In the genomic region with DNA sequence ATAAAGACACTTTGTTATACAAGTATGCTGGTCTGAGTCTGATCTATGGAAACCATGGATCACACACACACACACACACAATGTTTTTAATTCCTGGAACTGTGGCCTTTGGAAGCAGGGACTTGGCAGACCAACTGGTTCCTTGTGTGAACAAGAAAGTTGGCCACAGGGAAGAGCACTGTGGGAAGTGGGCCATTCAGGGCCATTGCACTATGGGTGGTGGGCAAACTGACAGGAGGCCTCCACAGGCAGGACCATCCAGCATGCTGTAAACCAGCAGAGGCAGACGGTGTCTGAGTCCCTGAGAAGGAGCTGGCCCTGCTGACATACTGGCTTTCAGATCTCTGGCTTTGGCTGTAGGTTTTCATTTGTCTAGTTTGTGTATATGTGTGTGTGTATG, we compare ENCODE assay signal across 21 mouse cellular contexts. TPM values are rescaled to one million over a fixed set of nuclear protein-coding genes. Genes with fewer than 3 reads are reported as not detected.
DNase-seq lines count a peak whose midpoint lies in the region; ATAC-seq lines count a peak whose summit lies in the region.
"Had no signal": no experiment of that assay in that cellular context is flagged by ENCODE, and none has a peak within 500 bp of the region (broad histone marks: within the 10 kb centered on the region; RNA-seq: fewer than 3 reads in every experiment).

No protein-coding gene starts in this region.

- no peaks in the 10 kb centered on the region for H3K27me3 ChIP-seq in hindbrain, embryonic 10.5 days (ENCODE audit: insufficient read depth, poor library complexity, severe bottlenecking)
- no peaks in the 10 kb centered on the region for H3K27me3 ChIP-seq in hindbrain, embryonic 14.5 days (ENCODE audit: control insufficient read depth, insufficient read depth, low read length)
- no peaks in the 10 kb centered on the region for H3K27me3 ChIP-seq in intestine, embryonic 16.5 days (replicated peaks; ENCODE audit: control insufficient read depth, insufficient read depth, low read length)
- no peaks in the 10 kb centered on the region for H3K27me3 ChIP-seq in intestine, embryonic 15.5 days (replicated peaks)
- H3K27me3 ChIP-seq in neural tube, embryonic 12.5 days (replicated peaks) = no peaks in the 10 kb centered on the region
- no peaks in the 10 kb centered on the region for H3K27me3 ChIP-seq in neural tube, embryonic 15.5 days (replicated peaks)
- H3K27me3 ChIP-seq: heart, embryonic 13.5 days had no signal

- no peak for ATAC-seq in hindbrain, embryonic 14.5 days (ENCODE audit: low FRiP score)
- ATAC-seq in intestine, embryonic 16.5 days = no peak
- ATAC-seq in intestine, embryonic 15.5 days = no peak
- no peak for ATAC-seq in neural tube, embryonic 12.5 days (ENCODE audit: low FRiP score, low read depth)
- no peak for ATAC-seq in neural tube, embryonic 15.5 days (ENCODE audit: low FRiP score)
- ATAC-seq: CD4-positive, CD25-positive, alpha-beta regulatory T cell, adult 4 months; forebrain, embryonic 14.5 days had no signal

- no peaks in the 10 kb centered on the region for H3K9me3 ChIP-seq in hindbrain, embryonic 10.5 days
- H3K9me3 ChIP-seq in hindbrain, embryonic 14.5 days (ENCODE audit: control insufficient read depth, low read length) = no peaks in the 10 kb centered on the region
- no peaks in the 10 kb centered on the region for H3K9me3 ChIP-seq in intestine, embryonic 16.5 days (ENCODE audit: control insufficient read depth, low read length)
- H3K9me3 ChIP-seq in intestine, embryonic 15.5 days = no peaks in the 10 kb centered on the region
- no peaks in the 10 kb centered on the region for H3K9me3 ChIP-seq in neural tube, embryonic 12.5 days
- H3K9me3 ChIP-seq in neural tube, embryonic 15.5 days (replicated peaks) = no peaks in the 10 kb centered on the region
- H3K9me3 ChIP-seq: embryonic facial prominence, embryonic 10.5 days; G1E; heart, embryonic 13.5 days had no signal

- WGBS in hindbrain, embryonic 10.5 days = 72% methylated on average over 1 of the region's 1 CpGs
- WGBS in hindbrain, embryonic 14.5 days = 50% methylated on average over 1 of the region's 1 CpGs
- WGBS in intestine, embryonic 16.5 days = 63% methylated on average over 1 of the region's 1 CpGs
- 55% methylated on average over 1 of the region's 1 CpGs for WGBS in intestine, embryonic 15.5 days
- WGBS in neural tube, embryonic 12.5 days = 36% methylated on average over 1 of the region's 1 CpGs
- WGBS in neural tube, embryonic 15.5 days = 48% methylated on average over 1 of the region's 1 CpGs

- 0 out of 2 replicates have a peak overlapping the region, but pooled peaks have one; percentile 12 for H3K27ac ChIP-seq in hindbrain, embryonic 10.5 days
- no peak overlapping the region for H3K27ac ChIP-seq in hindbrain, embryonic 14.5 days
- 0 out of 2 replicates have a peak overlapping the region, but pooled peaks have one; percentile 1 for H3K27ac ChIP-seq in intestine, embryonic 16.5 days (ENCODE audit: low read length)
- H3K27ac ChIP-seq in intestine, embryonic 15.5 days = no peak overlapping the region
- H3K27ac ChIP-seq in neural tube, embryonic 12.5 days = no peak overlapping the region
- no peak overlapping the region for H3K27ac ChIP-seq in neural tube, embryonic 15.5 days (replicated peaks)
- H3K27ac ChIP-seq: embryonic facial prominence, embryonic 10.5 days; heart, embryonic 13.5 days had no signal

- no peak overlapping the region for H3K9ac ChIP-seq in hindbrain, embryonic 14.5 days
- no peak overlapping the region for H3K9ac ChIP-seq in intestine, embryonic 16.5 days (ENCODE audit: low read depth, low read length)
- H3K9ac ChIP-seq in intestine, embryonic 15.5 days = no peak overlapping the region
- 0 out of 2 replicates have a peak overlapping the region, but pooled peaks have one; percentile 26 for H3K9ac ChIP-seq in neural tube, embryonic 12.5 days
- no peak overlapping the region for H3K9ac ChIP-seq in neural tube, embryonic 15.5 days (replicated peaks)
- H3K9ac ChIP-seq: heart, embryonic 13.5 days had no signal

- no peak overlapping the region for H3K4me3 ChIP-seq in hindbrain, embryonic 10.5 days
- no peak overlapping the region for H3K4me3 ChIP-seq in hindbrain, embryonic 14.5 days (replicated peaks; ENCODE audit: low read length)
- H3K4me3 ChIP-seq in intestine, embryonic 16.5 days (ENCODE audit: low read length) = no peak overlapping the region
- no peak overlapping the region for H3K4me3 ChIP-seq in intestine, embryonic 15.5 days (replicated peaks)
- no peak overlapping the region for H3K4me3 ChIP-seq in neural tube, embryonic 12.5 days
- H3K4me3 ChIP-seq in neural tube, embryonic 15.5 days (replicated peaks) = no peak overlapping the region
- H3K4me3 ChIP-seq: embryonic facial prominence, embryonic 10.5 days; heart, embryonic 13.5 days had no signal

- peaks cover 37% of the 10 kb centered on the region for H3K36me3 ChIP-seq in hindbrain, embryonic 10.5 days
- peaks cover 29% of the 10 kb centered on the region for H3K36me3 ChIP-seq in hindbrain, embryonic 14.5 days (replicated peaks; ENCODE audit: control insufficient read depth, insufficient read depth)
- H3K36me3 ChIP-seq in intestine, embryonic 16.5 days (ENCODE audit: control insufficient read depth, insufficient read depth, low read length) = no peaks in the 10 kb centered on the region; the same call in 1 of the 2 replicates
- 0 out of 2 replicates have a peak, but pooled peaks cover 3% of the 10 kb centered on the region for H3K36me3 ChIP-seq in intestine, embryonic 15.5 days
- H3K36me3 ChIP-seq in neural tube, embryonic 12.5 days = peaks cover 24% of the 10 kb centered on the region
- peaks cover 39% of the 10 kb centered on the region for H3K36me3 ChIP-seq in neural tube, embryonic 15.5 days

- no peak overlapping the region for H3K4me2 ChIP-seq in hindbrain, embryonic 14.5 days (replicated peaks)
- H3K4me2 ChIP-seq in intestine, embryonic 16.5 days (ENCODE audit: low read depth, low read length) = no peak overlapping the region
- H3K4me2 ChIP-seq in intestine, embryonic 15.5 days (replicated peaks) = no peak overlapping the region
- no peak overlapping the region for H3K4me2 ChIP-seq in neural tube, embryonic 12.5 days (replicated peaks)
- no peak overlapping the region for H3K4me2 ChIP-seq in neural tube, embryonic 15.5 days
- H3K4me2 ChIP-seq: heart, embryonic 13.5 days had no signal

- DNase-seq in cerebellum, adult 9-11 months = peak; percentile 19
- no peak for DNase-seq in cerebellum, adult 8-10 months
- DNase-seq in hindbrain, embryonic 10.5 days (ENCODE audit: low spot score) = no peak
- no peak for DNase-seq in hindbrain, embryonic 14.5 days (ENCODE audit: low spot score)
- DNase-seq: adrenal gland, postnatal 14 days; B cell, adult 2 months; cerebellum, adult 2 months; gastrocnemius, postnatal 36 days; heart, adult 11 months; heart, postnatal 36 days; kidney, adult 18-20 months had no signal

- peaks cover 9% of the 10 kb centered on the region for H3K4me1 ChIP-seq in hindbrain, embryonic 10.5 days (replicated peaks)
- H3K4me1 ChIP-seq in hindbrain, embryonic 14.5 days (replicated peaks; ENCODE audit: control insufficient read depth, insufficient read depth, low read length) = no peaks in the 10 kb centered on the region
- H3K4me1 ChIP-seq in intestine, embryonic 16.5 days (ENCODE audit: control insufficient read depth, insufficient read depth, low read length) = peaks cover 4% of the 10 kb centered on the region; the same call in 1 of the 2 replicates
- H3K4me1 ChIP-seq in intestine, embryonic 15.5 days (replicated peaks) = peaks cover 5% of the 10 kb centered on the region; the same call in 1 of the 2 replicates
- H3K4me1 ChIP-seq in neural tube, embryonic 12.5 days = no peaks in the 10 kb centered on the region
- no peaks in the 10 kb centered on the region for H3K4me1 ChIP-seq in neural tube, embryonic 15.5 days

RNA-seq across cellular contexts. Expression of a gene that starts 18.9 kb away (rescaled TPM):
- 9.4 and 10.7 TPM in 2 replicates for polyA plus RNA-seq in hindbrain, embryonic 10.5 days (2016; fragmentation: Nextera tagmentation; extraction: Ambion mirVana)
- 6.3 and 7.9 TPM in 2 replicates for polyA plus RNA-seq in hindbrain, embryonic 14.5 days (2014; fragmentation: Nextera tagmentation; extraction: Ambion mirVana)
- polyA plus RNA-seq in intestine, embryonic 16.5 days (2015; fragmentation: Nextera tagmentation; extraction: Ambion mirVana) = 12.4 and 12.6 TPM in 2 replicates
- 9.1 and 11.1 TPM in 2 replicates for polyA plus RNA-seq in intestine, embryonic 15.5 days (2015; fragmentation: Nextera tagmentation; extraction: Ambion mirVana)
- polyA plus RNA-seq in neural tube, embryonic 12.5 days (2016; fragmentation: Nextera tagmentation; extraction: Ambion mirVana) = 11.1 and 11.4 TPM in 2 replicates
- polyA plus RNA-seq in neural tube, embryonic 15.5 days (2015; fragmentation: Nextera tagmentation; extraction: Ambion mirVana) = 10.4 and 12.7 TPM in 2 replicates

RNA-seq across cellular contexts. Expression of a gene that starts 28.0 kb away (rescaled TPM):
- 78.9 and 80.7 TPM in 2 replicates for polyA plus RNA-seq in hindbrain, embryonic 10.5 days (2016; fragmentation: Nextera tagmentation; extraction: Ambion mirVana)
- polyA plus RNA-seq in hindbrain, embryonic 14.5 days (2014; fragmentation: Nextera tagmentation; extraction: Ambion mirVana) = 60.5 TPM in 2 replicates
- 85.4 and 93.0 TPM in 2 replicates for polyA plus RNA-seq in intestine, embryonic 16.5 days (2015; fragmentation: Nextera tagmentation; extraction: Ambion mirVana)
- polyA plus RNA-seq in intestine, embryonic 15.5 days (2015; fragmentation: Nextera tagmentation; extraction: Ambion mirVana) = 86.9 and 88.7 TPM in 2 replicates
- 66.9 and 68.3 TPM in 2 replicates for polyA plus RNA-seq in neural tube, embryonic 12.5 days (2016; fragmentation: Nextera tagmentation; extraction: Ambion mirVana)
- 63.7 and 67.4 TPM in 2 replicates for polyA plus RNA-seq in neural tube, embryonic 15.5 days (2015; fragmentation: Nextera tagmentation; extraction: Ambion mirVana)

RNA-seq across cellular contexts. Expression of a gene that starts 28.1 kb away (rescaled TPM):
- polyA plus RNA-seq in hindbrain, embryonic 10.5 days (2016; fragmentation: Nextera tagmentation; extraction: Ambion mirVana) = 3.5 and 6.8 TPM in 2 replicates
- 2.6 and 4.3 TPM in 2 replicates for polyA plus RNA-seq in hindbrain, embryonic 14.5 days (2014; fragmentation: Nextera tagmentation; extraction: Ambion mirVana)
- polyA plus RNA-seq in intestine, embryonic 16.5 days (2015; fragmentation: Nextera tagmentation; extraction: Ambion mirVana) = 0.29 and 0.37 TPM in 2 replicates
- polyA plus RNA-seq in intestine, embryonic 15.5 days (2015; fragmentation: Nextera tagmentation; extraction: Ambion mirVana) = 0.40 and 0.45 TPM in 2 replicates
- 2.2 and 2.9 TPM in 2 replicates for polyA plus RNA-seq in neural tube, embryonic 12.5 days (2016; fragmentation: Nextera tagmentation; extraction: Ambion mirVana)
- polyA plus RNA-seq in neural tube, embryonic 15.5 days (2015; fragmentation: Nextera tagmentation; extraction: Ambion mirVana) = 1.9 and 2.3 TPM in 2 replicates
- polyA plus RNA-seq: CD4-positive, CD25-positive, alpha-beta regulatory T cell, adult 4 months had no signal

RNA-seq across cellular contexts. Expression of a gene that starts 39.6 kb away (rescaled TPM):
- 38.3 and 39.4 TPM in 2 replicates for polyA plus RNA-seq in hindbrain, embryonic 10.5 days (2016; fragmentation: Nextera tagmentation; extraction: Ambion mirVana)
- polyA plus RNA-seq in hindbrain, embryonic 14.5 days (2014; fragmentation: Nextera tagmentation; extraction: Ambion mirVana) = 11.5 and 12.7 TPM in 2 replicates
- 25.5 and 26.9 TPM in 2 replicates for polyA plus RNA-seq in intestine, embryonic 16.5 days (2015; fragmentation: Nextera tagmentation; extraction: Ambion mirVana)
- 18.1 and 21.9 TPM in 2 replicates for polyA plus RNA-seq in intestine, embryonic 15.5 days (2015; fragmentation: Nextera tagmentation; extraction: Ambion mirVana)
- 19.8 and 21.9 TPM in 2 replicates for polyA plus RNA-seq in neural tube, embryonic 12.5 days (2016; fragmentation: Nextera tagmentation; extraction: Ambion mirVana)
- polyA plus RNA-seq in neural tube, embryonic 15.5 days (2015; fragmentation: Nextera tagmentation; extraction: Ambion mirVana) = 12.6 and 18.5 TPM in 2 replicates

RNA-seq across cellular contexts. Expression of a gene that starts 45.8 kb away (rescaled TPM):
- polyA plus RNA-seq in hindbrain, embryonic 10.5 days (2016; fragmentation: Nextera tagmentation; extraction: Ambion mirVana) = 0.29 TPM in 2 replicates
- polyA plus RNA-seq in hindbrain, embryonic 14.5 days (2014; fragmentation: Nextera tagmentation; extraction: Ambion mirVana) = not detected in 2 replicates
- polyA plus RNA-seq in intestine, embryonic 16.5 days (2015; fragmentation: Nextera tagmentation; extraction: Ambion mirVana) = 0.17 and 0.27 TPM in 2 replicates
- 0.24 and 0.25 TPM in 2 replicates for polyA plus RNA-seq in intestine, embryonic 15.5 days (2015; fragmentation: Nextera tagmentation; extraction: Ambion mirVana)
- 0.13 TPM in 1 of 2 replicates, not detected in the other for polyA plus RNA-seq in neural tube, embryonic 12.5 days (2016; fragmentation: Nextera tagmentation; extraction: Ambion mirVana)
- polyA plus RNA-seq in neural tube, embryonic 15.5 days (2015; fragmentation: Nextera tagmentation; extraction: Ambion mirVana) = 0.23 and 0.43 TPM in 2 replicates
- polyA plus RNA-seq: G1E; heart, embryonic 13.5 days; heart, postnatal 0 days had no signal

Comparison
In these comparisons a context has a peak if more than half of its experiments do, and no peak if none do; other contexts are left out.
1. H3K27ac ChIP-seq: peak in hindbrain, embryonic 10.5 days (single experiment) and intestine, embryonic 16.5 days (single experiment); none in hindbrain, embryonic 14.5 days (single experiment), intestine, embryonic 15.5 days (single experiment), neural tube, embryonic 12.5 days (single experiment) and neural tube, embryonic 15.5 days (single experiment).